In the genomic region with DNA sequence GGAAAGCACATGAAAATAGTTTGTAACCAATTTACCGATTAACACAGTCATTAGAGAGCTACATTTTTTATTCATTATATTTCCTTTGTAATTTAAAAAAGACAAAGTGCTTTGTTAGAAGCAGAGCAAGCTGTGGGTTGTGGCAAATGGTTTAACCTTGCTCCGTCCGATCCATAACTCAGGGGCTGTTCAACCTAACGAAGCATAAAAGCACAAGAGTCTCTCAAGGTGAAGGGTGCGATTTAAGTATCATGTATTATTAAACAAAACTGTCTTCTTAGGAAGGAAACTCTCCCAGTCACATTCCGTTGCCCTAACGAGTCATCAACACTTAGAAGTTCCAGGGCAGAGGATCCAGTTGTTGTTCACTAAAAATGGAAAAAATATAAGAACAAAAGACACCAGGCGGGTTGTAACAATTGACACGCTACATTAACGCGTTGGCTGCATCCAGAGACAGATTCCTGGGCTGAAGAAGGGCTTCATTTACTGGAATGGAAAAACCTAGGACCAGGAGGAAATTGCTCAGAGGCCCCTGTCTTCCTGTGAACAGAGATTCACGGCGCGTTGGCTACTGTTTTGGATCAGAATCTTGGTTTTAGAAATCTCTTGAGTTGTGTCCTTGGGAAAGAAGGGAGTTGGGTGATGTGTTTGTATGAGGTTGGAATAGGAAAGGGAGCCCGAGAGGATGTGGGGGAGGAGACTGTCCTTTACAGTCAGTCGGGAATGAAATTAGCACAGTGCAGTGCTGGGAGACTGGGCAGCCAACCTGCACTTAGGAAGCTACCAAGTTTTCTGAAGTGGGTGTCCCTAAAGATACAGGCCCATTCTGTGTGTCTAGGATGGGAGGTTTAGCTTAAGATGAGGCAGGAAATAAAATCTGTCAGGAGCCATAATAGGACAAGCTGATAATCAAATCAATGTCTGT, we compare ENCODE assay signal across 16 mouse cellular contexts. TPM values are rescaled to one million over a fixed set of nuclear protein-coding genes. Genes with fewer than 3 reads are reported as not detected.
DNase-seq lines count a peak whose midpoint lies in the region; ATAC-seq and TF ChIP-seq lines count a peak whose summit lies in the region.
"Had no signal": no experiment of that assay in that cellular context is flagged by ENCODE, and none has a peak within 500 bp of the region (broad histone marks: within the 10 kb centered on the region; RNA-seq: fewer than 3 reads in every experiment).

No protein-coding gene starts in this region.

- H3K4me3 ChIP-seq in heart, embryonic 13.5 days, result no peak overlapping the region
- no peak overlapping the region for H3K4me3 ChIP-seq in kidney, postnatal 0 days (replicated peaks; ENCODE audit: low read depth, low read length)
- H3K4me3 ChIP-seq: embryonic facial prominence, embryonic 15.5 days; limb, embryonic 10.5 days; liver, embryonic 13.5 days had no signal

- no peaks in the 10 kb centered on the region for H3K27me3 ChIP-seq in heart, embryonic 13.5 days (replicated peaks)
- no peaks in the 10 kb centered on the region for H3K27me3 ChIP-seq in kidney, postnatal 0 days (ENCODE audit: insufficient read depth, low read length)
- H3K27me3 ChIP-seq: embryonic facial prominence, embryonic 15.5 days; liver, embryonic 13.5 days had no signal

- TF ChIP-seq CTCF in kidney, postnatal 0 days (IDR thresholded peaks at IDR 0.05; ENCODE audit: low read depth), result no peak

- H3K4me2 ChIP-seq in heart, embryonic 13.5 days, result no peak overlapping the region
- peak overlapping the region; percentile 6; the same call in 1 of the 2 replicates for H3K4me2 ChIP-seq in kidney, postnatal 0 days (ENCODE audit: low read length)
- H3K4me2 ChIP-seq: embryonic facial prominence, embryonic 15.5 days; liver, embryonic 13.5 days had no signal

- H3K36me3 ChIP-seq in heart, embryonic 13.5 days, result no peaks in the 10 kb centered on the region
- no peaks in the 10 kb centered on the region for H3K36me3 ChIP-seq in kidney, postnatal 0 days (ENCODE audit: insufficient read depth, low read length)
- H3K36me3 ChIP-seq: embryonic facial prominence, embryonic 15.5 days; limb, embryonic 10.5 days; liver, embryonic 13.5 days had no signal

- no peak for ATAC-seq in heart, embryonic 13.5 days (ENCODE audit: extremely low read depth, insufficient number of reproducible peaks, low FRiP score, low TSS enrichment)
- 0 out of 2 replicates have a peak, but pooled peaks have one; percentile 49 for ATAC-seq in kidney, postnatal 0 days (replicated peaks; ENCODE audit: low FRiP score, low read depth)
- ATAC-seq in cerebellum, adult (ENCODE audit: insufficient number of reproducible peaks, low FRiP score, low TSS enrichment), result no peak
- ATAC-seq: CD4-positive, CD25-positive, alpha-beta regulatory T cell, adult 4 months had no signal

- peak overlapping the region; percentile 55 for H3K27ac ChIP-seq in heart, embryonic 13.5 days (replicated peaks)
- H3K27ac ChIP-seq in kidney, postnatal 0 days, result peak overlapping the region; percentile 48
- H3K27ac ChIP-seq: embryonic facial prominence, embryonic 15.5 days; limb, embryonic 10.5 days; liver, embryonic 13.5 days had no signal

- 61% methylated on average over 16 of the region's 16 CpGs for WGBS in heart, embryonic 13.5 days
- 20% methylated on average over 16 of the region's 16 CpGs for WGBS in kidney, postnatal 0 days

- H3K9me3 ChIP-seq in heart, embryonic 13.5 days, result no peaks in the 10 kb centered on the region
- no peaks in the 10 kb centered on the region for H3K9me3 ChIP-seq in kidney, postnatal 0 days (replicated peaks; ENCODE audit: low read length)
- H3K9me3 ChIP-seq: embryonic facial prominence, embryonic 15.5 days; limb, embryonic 10.5 days; liver, embryonic 13.5 days had no signal

- DNase-seq in heart, adult 8-10 months (ENCODE audit: low spot score), result no peak
- DNase-seq in kidney, postnatal 0 days (ENCODE audit: low spot score), result peak; percentile 75
- no peak for DNase-seq in kidney, adult 11 months
- DNase-seq in retina, embryonic 14.5 days (ENCODE audit: low spot score), result peak; percentile 26
- DNase-seq in retina, postnatal 1 day, result no peak
- DNase-seq: adrenal gland, postnatal 10 days; cerebellum, adult 8-10 months; liver, embryonic 13.5 days; midbrain, embryonic 14.5 days; thymus, postnatal 14 days had no signal

- peaks cover 17% of the 10 kb centered on the region for H3K4me1 ChIP-seq in heart, embryonic 13.5 days
- 0 out of 2 replicates have a peak, but pooled peaks cover 6% of the 10 kb centered on the region for H3K4me1 ChIP-seq in kidney, postnatal 0 days (replicated peaks; ENCODE audit: insufficient read depth, low read length)
- H3K4me1 ChIP-seq: liver, embryonic 13.5 days had no signal

- H3K9ac ChIP-seq in heart, embryonic 13.5 days, result no peak overlapping the region
- H3K9ac ChIP-seq in kidney, postnatal 0 days (ENCODE audit: low read depth, low read length), result no peak overlapping the region
- H3K9ac ChIP-seq: embryonic facial prominence, embryonic 15.5 days; liver, embryonic 13.5 days had no signal

RNA-seq across cellular contexts. Expression of a gene that starts 17.3 kb away (rescaled TPM):
- 0.25 and 0.31 TPM in 2 replicates for polyA plus RNA-seq in heart, embryonic 13.5 days (2015; fragmentation: Nextera tagmentation; extraction: Ambion mirVana)
- 10 to 100 TPM in 2 of 4 experiments, 1 to 10 TPM in 2; 7.9 to 12.2 (median 9.7) TPM for total RNA-seq in heart, adult 8-10 months (2022)
- polyA plus RNA-seq in kidney, postnatal 0 days (2015; fragmentation: Nextera tagmentation; extraction: Ambion mirVana), result 0.98 and 1.2 TPM in 2 replicates
- total RNA-seq: MEL had no signal

Comparison
In these comparisons a context has a peak if more than half of its experiments do, and no peak if none do; other contexts are left out.
1. DNase-seq: peak in kidney, postnatal 0 days (single experiment) and retina, embryonic 14.5 days (single experiment); none in heart, adult 8-10 months (single experiment), kidney, adult 11 months (single experiment) and retina, postnatal 1 day (single experiment).